Mouse (Mus musculus) ES-CJ7 (cell line): ENCODE results near the gene Crebl2.

ENCODE experiments used
- DNase-seq: peaks from one replicate; pipeline ENCODE4 v3.0.0; 2011; ENCODE audit warnings: low read depth, low spot score

Gene Crebl2

GRCm38 (mm10) chr6:134820411-134820810 is 9.5 kb upstream of the Crebl2 start:
- DNase-seq = no peak

- peak; percentile 67 for DNase-seq
Observed at GRCm38 (mm10) chr6:134822844-134823243, 7.1 kb upstream of the Crebl2 start.

- no peak for DNase-seq
Observed at GRCm38 (mm10) chr6:134830776-134831175, 822 bp downstream of the Crebl2 start.

- DNase-seq = no peak
Observed at GRCm38 (mm10) chr6:134834585-134835251, 4.8 kb downstream of the Crebl2 start.

- no peak for DNase-seq
Observed at GRCm38 (mm10) chr6:134838111-134838510, 8.2 kb downstream of the Crebl2 start.

- no peak for DNase-seq
Observed at GRCm38 (mm10) chr6:134840346-134840745, 10.4 kb downstream of the Crebl2 start.

- DNase-seq = no peak
Observed at GRCm38 (mm10) chr6:134845726-134846125, 15.8 kb downstream of the Crebl2 start.

GRCm38 (mm10) chr6:134846308-134846707 is 16.4 kb downstream of the Crebl2 start:
- no peak for DNase-seq

GRCm38 (mm10) chr6:134847550-134847949 is 17.6 kb downstream of the Crebl2 start:
- no peak for DNase-seq

- peak; percentile 74 for DNase-seq
Observed at GRCm38 (mm10) chr6:134848197-134848890, 18.4 kb downstream of the Crebl2 start.

GRCm38 (mm10) chr6:134849461-134849860 is 19.5 kb downstream of the Crebl2 start:
- DNase-seq = no peak

GRCm38 (mm10) chr6:134849985-134850384 is 20.0 kb downstream of the Crebl2 start:
- DNase-seq = no peak

- DNase-seq = no peak
Observed at GRCm38 (mm10) chr6:134854782-134855181, 24.8 kb downstream of the Crebl2 start.

- no peak for DNase-seq
Observed at GRCm38 (mm10) chr6:134855926-134856325, 26.0 kb downstream of the Crebl2 start.

- peak; percentile 55 for DNase-seq
Observed at GRCm38 (mm10) chr6:134859021-134859420, 29.1 kb downstream of the Crebl2 start.

GRCm38 (mm10) chr6:134860275-134860674 is 30.3 kb downstream of the Crebl2 start:
- DNase-seq = no peak

- DNase-seq = peak; percentile 50
Observed at GRCm38 (mm10) chr6:134861386-134861785, 31.4 kb downstream of the Crebl2 start.

GRCm38 (mm10) chr6:134862671-134863104 is 32.7 kb downstream of the Crebl2 start:
- DNase-seq = no peak

GRCm38 (mm10) chr6:134863146-134863545 is 33.2 kb downstream of the Crebl2 start:
- peak; percentile 91 for DNase-seq

GRCm38 (mm10) chr6:134866113-134866512 is 36.2 kb downstream of the Crebl2 start:
- no peak for DNase-seq

GRCm38 (mm10) chr6:134867325-134867724 is 37.4 kb downstream of the Crebl2 start:
- peak; percentile 65 for DNase-seq

GRCm38 (mm10) chr6:134870209-134870742 is 40.3 kb downstream of the Crebl2 start:
- DNase-seq = no peak

- DNase-seq = no peak
Observed at GRCm38 (mm10) chr6:134870887-134871286, 40.9 kb downstream of the Crebl2 start.
